In the genomic region with DNA sequence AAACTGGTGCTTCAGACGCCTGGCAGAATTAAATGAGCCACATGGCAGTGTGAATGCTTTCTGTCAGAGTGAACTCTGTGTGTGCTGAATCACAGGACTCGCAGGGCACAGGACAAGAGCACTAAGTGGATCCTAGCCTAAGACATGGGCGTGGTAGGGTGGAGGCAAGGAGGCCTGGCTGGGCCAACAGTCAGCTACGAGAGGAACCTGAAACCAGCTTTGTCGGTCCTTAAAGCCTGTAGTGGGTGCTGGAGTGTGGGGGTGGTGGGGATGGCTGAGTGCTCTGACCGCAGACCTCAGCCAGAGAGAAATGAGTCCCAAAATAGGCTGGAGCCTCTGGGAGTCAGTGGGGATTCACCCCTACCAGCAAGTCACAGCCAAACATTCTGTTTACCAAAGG, we compare ENCODE assay signal across 10 mouse cellular contexts. TPM values are rescaled to one million over a fixed set of nuclear protein-coding genes. Genes with fewer than 3 reads are reported as not detected.
DNase-seq lines count a peak whose midpoint lies in the region; ATAC-seq and TF ChIP-seq lines count a peak whose summit lies in the region.
"Had no signal": no experiment of that assay in that cellular context is flagged by ENCODE, and none has a peak within 500 bp of the region (broad histone marks: within the 10 kb centered on the region; RNA-seq: fewer than 3 reads in every experiment).

No protein-coding gene starts in this region.

- TF ChIP-seq CTCF in lung, embryonic 14.5 days (IDR thresholded peaks at IDR 0.05; ENCODE audit: low read depth), result no peak
- TF ChIP-seq CTCF in lung, postnatal 0 days (IDR thresholded peaks at IDR 0.05), result no peak

- WGBS in lung, embryonic 14.5 days, result 39% methylated on average over 6 of the region's 6 CpGs
- WGBS in lung, postnatal 0 days, result 33% methylated on average over 6 of the region's 6 CpGs

- no peak overlapping the region; the same call in 1 of the 2 replicates for H3K9ac ChIP-seq in lung, embryonic 14.5 days
- no peak overlapping the region for H3K9ac ChIP-seq in lung, postnatal 0 days (replicated peaks; ENCODE audit: low read depth)

- H3K9me3 ChIP-seq in lung, embryonic 14.5 days (ENCODE audit: low read depth, low read length), result no peaks in the 10 kb centered on the region
- H3K9me3 ChIP-seq in lung, postnatal 0 days (ENCODE audit: low read length), result no peaks in the 10 kb centered on the region

- H3K4me2 ChIP-seq in lung, embryonic 14.5 days, result no peak overlapping the region
- no peak overlapping the region for H3K4me2 ChIP-seq in lung, postnatal 0 days (replicated peaks; ENCODE audit: low read depth, low read length)

- H3K27me3 ChIP-seq in lung, embryonic 14.5 days (ENCODE audit: insufficient read depth, low read length), result no peaks in the 10 kb centered on the region
- no peaks in the 10 kb centered on the region for H3K27me3 ChIP-seq in lung, postnatal 0 days (replicated peaks; ENCODE audit: insufficient read depth, low read length)
- no peaks in the 10 kb centered on the region for H3K27me3 ChIP-seq in splenic B cell, adult 2 months (ENCODE audit: control insufficient read depth, insufficient read depth, low read length, poor library complexity, severe bottlenecking)

- H3K27ac ChIP-seq in lung, embryonic 14.5 days (ENCODE audit: low read depth), result peak overlapping the region; percentile 4; the same call in 1 of the 2 replicates
- no peak overlapping the region for H3K27ac ChIP-seq in lung, postnatal 0 days (ENCODE audit: low read length)

- DNase-seq in lung, embryonic 14.5 days, result peak; percentile 32
- no peak for DNase-seq in lung, postnatal 14 days
- peak; percentile 79 for DNase-seq in lung, postnatal 0 days (ENCODE audit: low spot score)
- DNase-seq in splenic B cell, adult 2 months (ENCODE audit: low read depth, low spot score), result peak; percentile 34
- DNase-seq in cerebellum, adult 11-12 months, result no peak
- no peak for DNase-seq in cerebellum, adult 9-10 months
- DNase-seq: cerebellum, postnatal 10 days; kidney, postnatal 10 days; liver had no signal

- ATAC-seq in lung, embryonic 14.5 days (ENCODE audit: insufficient read depth), result no peak
- peak; percentile 68 for ATAC-seq in common myeloid progenitor, adult 5-6 weeks (replicated peaks; ENCODE audit: low read depth, poor library complexity, severe bottlenecking)
- peak; percentile 65 for ATAC-seq in lung, postnatal 0 days

- 0 out of 2 replicates have a peak, but pooled peaks cover 8% of the 10 kb centered on the region for H3K4me1 ChIP-seq in lung, embryonic 14.5 days (ENCODE audit: insufficient read depth)
- H3K4me1 ChIP-seq in lung, postnatal 0 days (ENCODE audit: insufficient read depth, low read depth, low read length), result peaks cover 5% of the 10 kb centered on the region

- no peak for TF ChIP-seq EP300 in lung, postnatal 0 days (IDR thresholded peaks at IDR 0.05)

- no peaks in the 10 kb centered on the region for H3K36me3 ChIP-seq in lung, embryonic 14.5 days (ENCODE audit: insufficient read depth)
- no peaks in the 10 kb centered on the region for H3K36me3 ChIP-seq in lung, postnatal 0 days (ENCODE audit: insufficient read depth, low read length)
- H3K36me3 ChIP-seq in splenic B cell, adult 2 months (ENCODE audit: control insufficient read depth, insufficient read depth, low read length, poor library complexity, severe bottlenecking), result no peaks in the 10 kb centered on the region

- H3K4me3 ChIP-seq in lung, embryonic 14.5 days (ENCODE audit: low read depth, low read length), result no peak overlapping the region
- H3K4me3 ChIP-seq in lung, postnatal 0 days (ENCODE audit: low read depth, low read length), result no peak overlapping the region

RNA-seq across cellular contexts. Expression of gene Angptl2, which starts 12.6 kb away (rescaled TPM):
- polyA plus RNA-seq in lung, embryonic 14.5 days (2014; fragmentation: Nextera tagmentation; extraction: Ambion mirVana), result 30.1 and 30.3 TPM in 2 replicates
- 2.2 and 3.2 TPM in 2 replicates for total RNA-seq in common myeloid progenitor, adult 5-6 weeks (2017)
- 28.6 and 33.8 TPM in 2 replicates for polyA plus RNA-seq in lung, postnatal 0 days (2015; fragmentation: Nextera tagmentation; extraction: Ambion mirVana)

Comparison
In these comparisons a context has a peak if more than half of its experiments do, and no peak if none do; other contexts are left out.
1. DNase-seq: peak in lung, embryonic 14.5 days (single experiment), lung, postnatal 0 days (single experiment) and splenic B cell, adult 2 months (single experiment); none in lung, postnatal 14 days (single experiment), cerebellum, adult 11-12 months (single experiment) and cerebellum, adult 9-10 months (single experiment).